20 mouse cellular contexts compared by ENCODE assay signal in the genomic region with DNA sequence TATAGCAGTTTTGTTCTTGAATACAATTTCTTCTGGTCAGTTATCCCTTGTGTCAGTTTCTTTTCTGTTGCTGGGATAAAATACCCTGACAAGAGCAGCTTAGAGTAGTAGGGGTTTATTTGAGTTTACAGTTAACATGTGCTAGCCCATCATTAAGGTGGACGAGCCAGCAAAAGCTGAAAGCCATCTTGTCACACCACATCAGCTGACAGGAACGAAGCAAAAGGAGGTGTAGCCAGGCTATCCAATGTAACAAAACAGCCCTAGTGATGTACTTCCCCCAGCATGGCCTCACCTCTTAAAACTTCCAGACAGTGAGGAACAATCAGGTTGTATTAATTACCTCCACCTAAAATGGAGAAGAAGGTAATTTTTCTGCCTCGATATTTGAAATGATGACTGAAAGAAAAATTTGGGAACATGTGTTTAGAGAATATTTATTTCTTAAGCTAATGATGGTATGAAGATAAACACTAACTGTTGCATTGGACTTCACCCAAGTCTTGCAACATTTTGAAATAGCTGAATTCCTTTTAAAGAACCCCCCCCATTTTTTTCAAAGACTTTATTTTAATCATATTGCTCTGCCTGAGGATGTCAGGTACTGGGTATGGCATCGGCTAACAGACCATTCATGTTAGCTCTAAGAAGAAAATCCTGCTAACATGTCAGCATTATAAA.
DNase-seq lines count a peak whose midpoint lies in the region; ATAC-seq and TF ChIP-seq lines count a peak whose summit lies in the region.
"Had no signal": no experiment of that assay in that cellular context is flagged by ENCODE, and none has a peak within 500 bp of the region (broad histone marks: within the 10 kb centered on the region; RNA-seq: fewer than 3 reads in every experiment).

No protein-coding gene starts in this region.

- no peak for TF ChIP-seq POLR2A in lung, adult 2 months (IDR thresholded peaks at IDR 0.05; ENCODE audit: borderline replicate concordance, extremely low read depth, low read depth, low read length)

- H3K4me3 ChIP-seq in lung, adult 2 months (replicated peaks; ENCODE audit: extremely low read depth, low read depth, low read length): no peak overlapping the region
- H3K4me3 ChIP-seq in lung, embryonic 16.5 days (ENCODE audit: low read length): no peak overlapping the region
- H3K4me3 ChIP-seq: embryonic facial prominence, embryonic 15.5 days; forebrain, embryonic 12.5 days; heart, embryonic 10.5 days; hindbrain, embryonic 13.5 days had no signal

- 63% methylated on average over 4 of the region's 4 CpGs for WGBS in lung, adult 2 months
- whole genome bisulfite sequencing in lung, embryonic 16.5 days: 53% methylated on average over 4 of the region's 4 CpGs

- no peak for TF ChIP-seq CTCF in lung, adult 2 months (IDR thresholded peaks at IDR 0.05; ENCODE audit: insufficient read depth, low read length)

- H3K9me3 ChIP-seq in lung, embryonic 16.5 days (ENCODE audit: control insufficient read depth, low read length): no peaks in the 10 kb centered on the region
- H3K9me3 ChIP-seq: embryonic facial prominence, embryonic 15.5 days; forebrain, embryonic 12.5 days; heart, embryonic 10.5 days; hindbrain, embryonic 13.5 days had no signal

- H3K36me3 ChIP-seq in lung, embryonic 16.5 days (ENCODE audit: control insufficient read depth, insufficient read depth, low read length): no peaks in the 10 kb centered on the region
- H3K36me3 ChIP-seq: embryonic facial prominence, embryonic 15.5 days; forebrain, embryonic 12.5 days; heart, embryonic 10.5 days; hindbrain, embryonic 13.5 days had no signal

- DNase-seq in lung, adult 18-20 months: peak; percentile 32 to 49
- no peak for DNase-seq in lung, adult 2 months
- peak; percentile 36 for DNase-seq in lung, postnatal 25 days (ENCODE audit: low spot score)
- DNase-seq in MN1 (ENCODE audit: low spot score): no peak
- DNase-seq: adrenal gland, adult 2 months; adrenal gland, postnatal 36 days; cerebellum, adult 2 months; cerebellum, postnatal 10 days; gastrocnemius, postnatal 14 days; heart, postnatal 10 days; heart, postnatal 4 days had no signal

- peak; percentile 73 for ATAC-seq in lung, embryonic 16.5 days (ENCODE audit: low read depth)
- no peak for ATAC-seq in erythroblast, adult 5-6 weeks (replicated peaks; ENCODE audit: low FRiP score, poor library complexity, severe bottlenecking)
- ATAC-seq: activated CD4-positive, CD25-positive, alpha-beta regulatory T cell, adult 4 months; forebrain, embryonic 16.5 days; hindbrain, postnatal 0 days had no signal

- H3K27ac ChIP-seq in lung, embryonic 16.5 days (ENCODE audit: low read length): peak overlapping the region; percentile 53
- H3K27ac ChIP-seq: embryonic facial prominence, embryonic 15.5 days; forebrain, embryonic 12.5 days; heart, embryonic 10.5 days; hindbrain, embryonic 13.5 days; hindbrain, postnatal 0 days had no signal

- H3K4me2 ChIP-seq in lung, embryonic 16.5 days (ENCODE audit: low read depth, low read length): no peak overlapping the region
- H3K4me2 ChIP-seq: embryonic facial prominence, embryonic 15.5 days; forebrain, embryonic 12.5 days; hindbrain, embryonic 13.5 days had no signal

- H3K9ac ChIP-seq in lung, embryonic 16.5 days (ENCODE audit: low read length): no peak overlapping the region
- H3K9ac ChIP-seq: embryonic facial prominence, embryonic 15.5 days; forebrain, embryonic 12.5 days; hindbrain, embryonic 13.5 days had no signal

- H3K27me3 ChIP-seq in lung, embryonic 16.5 days (ENCODE audit: control insufficient read depth, insufficient read depth, low read depth, low read length): no peaks in the 10 kb centered on the region
- H3K27me3 ChIP-seq: embryonic facial prominence, embryonic 15.5 days; forebrain, embryonic 12.5 days; hindbrain, embryonic 13.5 days had no signal

- peaks cover 4% of the 10 kb centered on the region for H3K4me1 ChIP-seq in lung, adult 2 months (ENCODE audit: control insufficient read depth, insufficient read depth, low read length)
- H3K4me1 ChIP-seq in lung, embryonic 16.5 days (replicated peaks; ENCODE audit: control insufficient read depth, insufficient read depth, low read length): peaks cover 16% of the 10 kb centered on the region
- H3K4me1 ChIP-seq: embryonic facial prominence, embryonic 15.5 days; forebrain, embryonic 12.5 days had no signal

Comparison
In these comparisons a context has a peak if more than half of its experiments do, and no peak if none do; other contexts are left out.
1. DNase-seq: peak in lung, adult 18-20 months (2 of 2) and lung, postnatal 25 days (single experiment); none in lung, adult 2 months (single experiment) and MN1 (single experiment).